Mouse (Mus musculus) heart, postnatal 0 days (tissue): ENCODE measurements at regions not wholly inside any gene's neighbourhood (a gene's known extent, or its start where the extent isn't known, plus 50 kb on each side); places are given as distances from the start of the nearest gene placed in this dataset.
"Not testable (repeated sequence)": the region's sequence is repeated elsewhere in the genome, so short reads cannot be mapped to it uniquely, and the experiment has no call there.

Experiments
- ATAC-seq: fragments of 200-750 bp; cut with Nextera tagmentation; 2 replicates; pipeline ENCODE4 v1.8.0; 2017; ENCODE audit warnings: low read depth, moderate number of reproducible peaks, moderate library complexity; ENCODE audit not compliant: insufficient read depth
- DNase-seq: peaks from one replicate; pipeline ENCODE4 v3.0.0-alpha.2; 2016; ENCODE audit warnings: low spot score
- H3K27ac ChIP-seq: fragments of 300-500 bp; sonication (generic); 2 replicates; pipeline ENCODE4 v1.5.1; 2014; ENCODE audit warnings: low read depth, mild to moderate bottlenecking
- H3K27me3 ChIP-seq: fragments of 300-500 bp; sonication (generic); 2 replicates; pipeline ENCODE4 v1.6.1; 2014; ENCODE audit warnings: low read length, mixed read lengths; ENCODE audit not compliant: control insufficient read depth, insufficient read depth
- H3K36me3 ChIP-seq: fragments of 300-500 bp; sonication (generic); replicated peaks from 2 replicates; pipeline ENCODE4 v1.6.1; 2014; ENCODE audit warnings: low read length, mixed read lengths; ENCODE audit not compliant: control insufficient read depth, insufficient read depth
- H3K4me1 ChIP-seq: fragments of 300-500 bp; sonication (generic); 2 replicates; pipeline ENCODE4 v1.6.1; 2014; ENCODE audit warnings: antibody characterized with exemption; ENCODE audit not compliant: control insufficient read depth, insufficient read depth
- H3K4me2 ChIP-seq: fragments of 300-500 bp; sonication (generic); 2 replicates; pipeline ENCODE4 v1.6.1; 2014; ENCODE audit warnings: low read depth, mild to moderate bottlenecking, low read length, moderate library complexity
- H3K4me3 ChIP-seq: fragments of 300-500 bp; sonication (generic); 2 replicates; pipeline ENCODE4 v1.5.1; 2014; ENCODE audit warnings: low read depth, low read length
- H3K9ac ChIP-seq: fragments of 300-500 bp; sonication (generic); replicated peaks from 2 replicates; pipeline ENCODE4 v1.6.1; 2014; ENCODE audit warnings: low read depth, low read length, mixed read lengths
- H3K9me3 ChIP-seq: fragments of 300-500 bp; sonication (generic); replicated peaks from 2 replicates; pipeline ENCODE4 v1.6.1; 2016; ENCODE audit warnings: low read length; ENCODE audit not compliant: control insufficient read depth
- CTCF ChIP-seq: IDR thresholded peaks from 2 replicates; pipeline ENCODE4 v1.5.1; 2016; ENCODE audit warnings: antibody characterized with exemption, control low read depth, low read depth
- EP300 ChIP-seq: IDR thresholded peaks from 2 replicates; pipeline ENCODE4 v1.6.1; 2016; ENCODE audit warnings: antibody characterized with exemption, low read depth
- WGBS: fragments of 180-500 bp; shearing (Covaris S2); extraction: QIAGEN DNeasy Blood & Tissue Kit; methylation state at CpG from one replicate; pipeline ENCODE4 v1.1.7; 2014; 5-methylcytosine and 5-hydroxymethylcytosine counted together

DNA sequence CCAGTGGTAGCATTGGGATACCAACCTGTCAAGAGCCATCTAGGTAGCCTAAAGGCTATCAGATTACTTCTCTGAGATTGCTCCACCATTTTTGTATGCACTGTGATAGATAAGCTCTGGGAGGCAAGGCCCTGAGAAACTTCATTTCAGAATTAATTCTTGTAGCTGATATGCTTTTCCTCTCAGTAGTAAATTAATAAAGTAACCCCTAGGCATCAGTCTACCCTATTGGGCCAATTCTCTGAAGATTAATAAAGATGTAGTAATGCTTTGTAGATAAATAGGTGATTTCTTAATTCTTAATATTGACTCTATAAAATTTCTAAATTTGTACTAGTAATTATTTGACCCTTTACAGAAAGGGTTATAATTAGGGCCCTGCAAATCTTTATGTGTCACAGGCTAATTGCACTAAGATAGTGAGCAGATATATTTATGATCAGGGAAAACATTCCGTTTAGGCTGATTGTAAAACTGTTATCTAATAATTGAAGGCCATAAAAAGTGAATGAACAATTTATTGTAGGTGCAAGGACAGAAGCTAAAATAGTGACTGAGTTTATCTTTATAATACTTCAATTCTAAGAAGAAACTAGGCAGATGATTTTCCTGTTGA lies 384.2 kb upstream of the 1700009N14Rik start:
- H3K27me3 ChIP-seq = no peaks in the 10 kb centered on the region
- no peaks in the 10 kb centered on the region for H3K4me1 ChIP-seq
- no peak overlapping the region for H3K4me3 ChIP-seq
- WGBS = 82% methylated on average over 1 of the region's 1 CpGs
- no peak for DNase-seq
- TF ChIP-seq CTCF = no peak
- TF ChIP-seq EP300 = no peak
- H3K27ac ChIP-seq = no peak overlapping the region
- H3K9me3 ChIP-seq = 0 out of 2 replicates have a peak, but pooled peaks cover 10% of the 10 kb centered on the region
- no peak for ATAC-seq
- no peaks in the 10 kb centered on the region for H3K36me3 ChIP-seq
- no peak overlapping the region for H3K4me2 ChIP-seq
- no peak overlapping the region for H3K9ac ChIP-seq

DNA sequence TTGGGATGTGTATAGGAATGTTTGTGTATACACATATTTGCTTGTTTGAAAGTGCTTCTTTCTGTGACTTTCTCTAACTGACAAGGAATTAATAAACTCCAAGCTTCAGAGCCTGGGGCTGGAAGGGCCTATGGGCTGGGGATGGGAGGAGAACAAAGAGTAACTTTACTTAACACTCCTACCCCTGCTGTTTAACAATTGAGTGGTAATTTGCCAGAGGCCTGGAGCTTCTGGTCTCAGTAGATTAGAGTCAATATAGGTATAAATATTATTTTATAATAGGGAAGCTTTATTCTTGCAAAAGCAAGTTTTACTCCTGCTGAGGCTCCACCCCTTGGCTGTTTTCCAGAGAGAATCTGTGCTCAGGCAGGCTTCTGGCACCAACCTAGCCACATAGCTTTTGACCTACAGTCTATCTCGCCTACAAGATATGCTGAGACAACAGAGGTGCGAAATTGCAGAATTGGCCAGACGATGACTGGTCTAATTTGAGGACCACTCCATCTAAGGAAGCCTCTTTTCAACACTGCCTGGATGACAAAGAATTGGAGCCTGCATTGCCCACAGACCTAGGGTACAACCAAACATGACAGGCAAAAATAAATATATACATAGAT lies 382.7 kb upstream of the 1700009N14Rik start:
- TF ChIP-seq CTCF (no peak), EP300 (no peak)
- Histone ChIP-seq H3K9me3 (no peaks in the 10 kb centered on the region), H3K4me1 (no peaks in the 10 kb centered on the region), H3K9ac (no peak overlapping the region), H3K36me3 (no peaks in the 10 kb centered on the region), H3K27me3 (no peaks in the 10 kb centered on the region), H3K27ac (no peak overlapping the region), H3K4me3 (no peak overlapping the region), H3K4me2 (no peak overlapping the region)
- WGBS = 16% methylated on average over 3 of the region's 3 CpGs
- DNase-seq (peak; percentile 78), ATAC-seq (peak; percentile 93)

DNA sequence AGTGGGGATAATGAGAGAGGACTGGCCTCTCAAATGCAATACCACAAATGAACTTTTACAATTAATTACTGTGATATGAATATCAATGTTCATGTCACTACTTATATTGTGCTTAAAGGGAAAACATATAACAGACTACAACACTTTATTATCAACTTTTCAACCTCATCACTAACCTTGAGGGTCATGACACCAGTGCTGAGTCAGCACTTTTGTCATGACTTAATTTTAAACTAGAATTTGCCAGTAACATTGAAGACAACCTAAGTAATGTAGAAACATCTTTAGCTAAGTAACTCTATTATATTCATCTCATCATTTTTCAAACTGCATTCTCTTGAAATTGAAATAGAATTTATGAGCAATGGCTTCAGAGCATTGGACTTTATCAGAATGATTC lies 378.6 kb upstream of the 1700009N14Rik start:
- Histone ChIP-seq H3K4me2 (no peak overlapping the region), H3K36me3 (no peaks in the 10 kb centered on the region), H3K27me3 (no peaks in the 10 kb centered on the region), H3K9ac (no peak overlapping the region), H3K9me3 (no peaks in the 10 kb centered on the region), H3K27ac (no peak overlapping the region), H3K4me1 (no peaks in the 10 kb centered on the region), H3K4me3 (no peak overlapping the region)
- TF ChIP-seq CTCF (no peak), EP300 (no peak)
- no peak for ATAC-seq
- DNase-seq = no peak

DNA sequence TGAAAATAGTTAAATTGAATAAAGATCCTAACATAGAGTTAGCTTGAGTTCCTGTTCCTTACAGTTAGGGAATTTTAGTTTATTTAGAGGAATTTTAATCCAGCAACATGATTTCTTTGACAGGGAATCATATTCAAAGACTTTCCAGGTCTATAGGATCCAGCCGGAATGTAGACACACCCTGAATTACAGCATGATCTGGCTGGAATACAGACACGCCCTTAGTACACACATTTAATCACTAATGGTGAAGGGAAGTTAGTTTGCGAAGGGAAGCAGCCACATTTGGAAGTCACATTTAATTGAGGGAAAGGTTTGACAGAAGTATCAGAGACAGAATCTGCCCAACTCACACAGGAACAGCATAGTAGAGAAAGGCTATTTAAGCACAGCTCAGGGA lies 361.8 kb upstream of the 1700009N14Rik start:
- DNase-seq (no peak), ATAC-seq (no peak)
- WGBS = 76% methylated on average over 3 of the region's 3 CpGs
- Histone ChIP-seq H3K4me2 (no peak overlapping the region), H3K27me3 (no peaks in the 10 kb centered on the region), H3K4me3 (no peak overlapping the region), H3K4me1 (no peaks in the 10 kb centered on the region), H3K36me3 (no peaks in the 10 kb centered on the region), H3K9ac (no peak overlapping the region), H3K27ac (no peak overlapping the region), H3K9me3 (no peaks in the 10 kb centered on the region)
- no peak for TF ChIP-seq CTCF

DNA sequence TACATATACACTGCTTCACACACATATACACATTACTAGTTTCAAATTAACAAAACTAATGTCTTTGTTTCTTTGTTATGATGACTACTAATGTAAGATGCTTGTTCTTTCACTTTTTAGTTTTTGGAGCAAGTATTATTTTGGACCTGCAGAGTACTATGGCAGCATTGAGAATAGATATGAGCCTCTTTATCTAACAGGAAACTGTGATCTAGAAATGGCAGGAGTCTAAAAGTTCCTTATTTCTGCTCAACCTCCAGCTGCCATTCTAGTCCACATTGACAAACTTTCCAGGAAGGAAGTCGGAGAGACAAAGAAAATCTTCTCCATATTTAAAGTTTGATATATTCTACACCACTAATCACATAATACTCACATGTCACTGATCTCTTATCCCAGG lies 340.9 kb upstream of the 1700009N14Rik start:
- Histone ChIP-seq H3K27me3 (no peaks in the 10 kb centered on the region), H3K9ac (no peak overlapping the region), H3K9me3 (no peaks in the 10 kb centered on the region), H3K4me2 (no peak overlapping the region), H3K36me3 (no peaks in the 10 kb centered on the region), H3K4me1 (no peaks in the 10 kb centered on the region), H3K4me3 (no peak overlapping the region), H3K27ac (no peak overlapping the region)
- WGBS = 63% methylated on average over 1 of the region's 1 CpGs
- TF ChIP-seq EP300 (no peak), CTCF (no peak)
- DNase-seq = no peak
- ATAC-seq = no peak

DNA sequence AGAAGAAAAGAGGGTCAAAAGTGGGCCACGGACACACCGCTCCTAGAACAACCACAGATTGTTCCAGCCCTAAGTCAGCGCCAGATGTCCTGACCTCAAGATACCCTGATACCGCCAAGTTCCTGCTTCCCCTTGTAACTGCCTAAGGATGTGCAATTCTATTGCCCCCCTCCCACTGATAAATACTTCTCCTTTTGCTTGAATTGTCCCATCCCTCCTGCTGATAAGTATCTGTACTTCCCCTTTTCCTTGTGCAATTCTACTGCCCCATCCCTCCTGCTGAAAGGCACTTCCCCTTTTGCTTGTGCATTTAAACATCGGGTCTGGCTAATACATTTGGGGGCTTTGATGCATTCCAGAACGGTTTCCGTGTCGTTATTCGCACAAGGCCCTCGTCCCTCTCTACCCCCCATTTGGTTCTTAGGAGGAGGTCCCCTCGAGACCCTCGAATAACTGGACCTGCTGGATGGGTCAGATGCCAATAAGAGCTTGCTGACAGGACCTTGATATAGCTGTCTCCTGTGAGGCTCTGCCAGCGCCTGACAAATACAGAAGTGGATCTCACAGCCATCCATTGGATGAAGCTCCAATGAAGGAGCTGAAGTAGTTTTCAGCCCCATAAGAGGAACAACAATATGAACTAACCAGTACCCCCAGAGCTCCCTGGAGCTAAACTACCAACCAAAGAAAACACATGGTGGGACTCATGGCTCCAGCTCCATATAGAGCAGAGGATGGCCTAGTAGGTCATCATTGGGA lies 336.7 kb upstream of the 1700009N14Rik start:
- 79% methylated on average over 13 of the region's 13 CpGs for WGBS
- H3K4me1 ChIP-seq, H3K4me3 ChIP-seq, H3K27ac ChIP-seq, H3K27me3 ChIP-seq, H3K9me3 ChIP-seq, H3K36me3 ChIP-seq, DNase-seq, H3K4me2 ChIP-seq, ATAC-seq, H3K9ac ChIP-seq: not testable (repeated sequence)
